Mouse (Mus musculus) midbrain, embryonic 11.5 days (tissue): ENCODE results near the gene Ppdpf. TPM values are rescaled to one million over a fixed set of nuclear protein-coding genes. Genes with fewer than 3 reads are reported as not detected.
A peak's percentile ranks its signal among the peaks of the same experiment; 100 is the strongest.
"Not testable (repeated sequence)": the region's sequence is repeated elsewhere in the genome, so short reads cannot be mapped to it uniquely, and the experiment has no call there.

Experiments used
- ATAC-seq: fragments of 200-750 bp; cut with Nextera tagmentation; 2 replicates; pipeline ENCODE4 v1.8.0; 2017; ENCODE audit warnings: moderate TSS enrichment, moderate library complexity; ENCODE audit not compliant: low FRiP score
- DNase-seq: peaks from one replicate; pipeline ENCODE4 v3.0.0; 2015; ENCODE audit warnings: low spot score; ENCODE audit errors: missing footprints
- H3K27ac ChIP-seq: fragments of 300-500 bp; sonication (generic); 2 replicates; pipeline ENCODE4 v1.5.1; 2014; ENCODE audit warnings: low read depth, low read length
- H3K27me3 ChIP-seq: fragments of 300-500 bp; sonication (generic); 2 replicates; pipeline ENCODE4 v1.6.1; 2014; ENCODE audit warnings: mild to moderate bottlenecking, low read length, moderate library complexity, mixed read lengths; ENCODE audit not compliant: control insufficient read depth, insufficient read depth
- H3K36me3 ChIP-seq: fragments of 300-500 bp; sonication (generic); 2 replicates; pipeline ENCODE4 v1.6.1; 2014; ENCODE audit warnings: mild to moderate bottlenecking, low read length, moderate library complexity, mixed read lengths; ENCODE audit not compliant: control insufficient read depth, insufficient read depth
- H3K4me1 ChIP-seq: fragments of 300-500 bp; sonication (generic); 2 replicates; pipeline ENCODE4 v1.6.1; 2014; ENCODE audit warnings: low read length; ENCODE audit not compliant: control insufficient read depth, insufficient read depth
- H3K4me2 ChIP-seq: fragments of 300-500 bp; sonication (generic); 2 replicates; pipeline ENCODE4 v1.6.1; 2014; ENCODE audit warnings: mild to moderate bottlenecking, moderate library complexity
- H3K4me3 ChIP-seq: fragments of 300-500 bp; sonication (generic); 2 replicates; pipeline ENCODE4 v1.5.1; 2014; ENCODE audit warnings: low read depth, low read length
- H3K9ac ChIP-seq: fragments of 300-500 bp; sonication (generic); 2 replicates; pipeline ENCODE4 v1.6.1; 2014; ENCODE audit warnings: low read length
- H3K9me3 ChIP-seq: fragments of 300-500 bp; sonication (generic); 2 replicates; pipeline ENCODE4 v1.6.1; 2016; ENCODE audit warnings: low read length; ENCODE audit not compliant: control insufficient read depth
- WGBS: fragments of 180-500 bp; shearing (Covaris S2); extraction: QIAGEN DNeasy Blood & Tissue Kit; methylation state at CpG from one replicate; pipeline ENCODE4 v1.1.7; 2014; 5-methylcytosine and 5-hydroxymethylcytosine counted together
- polyA plus RNA-seq: library from polyadenylated mRNA; unstranded; fragments of >200 nt; fragmentation: Nextera tagmentation; extraction: Ambion mirVana; gene quantifications from 2 replicates; pipeline ENCODE4 v1.2.1, GENCODE M21; 2014

The Ppdpf gene
- polyA plus RNA-seq, 1 experiment from 2014 or later = 426 TPM

DNA sequence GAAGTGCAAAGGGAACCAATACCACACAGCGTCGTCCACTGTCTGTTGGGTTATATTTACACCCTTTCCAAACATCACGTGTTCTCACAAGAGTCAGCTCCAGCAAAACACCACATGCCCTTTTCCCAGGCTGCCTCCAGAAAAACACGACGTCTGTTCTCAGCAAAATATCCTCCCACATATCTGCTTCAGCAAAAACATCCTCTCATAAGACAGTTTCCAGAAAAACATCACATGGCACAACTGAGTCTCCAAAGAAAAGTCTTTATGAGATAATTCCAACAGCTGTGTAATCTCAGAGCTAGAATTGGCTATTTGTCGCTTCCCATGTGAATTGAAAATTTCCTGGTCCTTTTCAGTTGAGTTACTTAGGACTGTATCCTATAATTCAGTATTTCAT is 6.1 kb upstream of the Ppdpf start:
- no peak for DNase-seq
- H3K9ac ChIP-seq = no peak overlapping the region
- ATAC-seq = no peak
- no peak overlapping the region for H3K4me3 ChIP-seq
- no peaks in the 10 kb centered on the region for H3K4me1 ChIP-seq
- 84% methylated on average over 6 of the region's 6 CpGs for WGBS
- H3K9me3 ChIP-seq = no peaks in the 10 kb centered on the region
- H3K27ac ChIP-seq = no peak overlapping the region
- H3K36me3 ChIP-seq = no peaks in the 10 kb centered on the region
- no peaks in the 10 kb centered on the region for H3K27me3 ChIP-seq
- no peak overlapping the region for H3K4me2 ChIP-seq

DNA sequence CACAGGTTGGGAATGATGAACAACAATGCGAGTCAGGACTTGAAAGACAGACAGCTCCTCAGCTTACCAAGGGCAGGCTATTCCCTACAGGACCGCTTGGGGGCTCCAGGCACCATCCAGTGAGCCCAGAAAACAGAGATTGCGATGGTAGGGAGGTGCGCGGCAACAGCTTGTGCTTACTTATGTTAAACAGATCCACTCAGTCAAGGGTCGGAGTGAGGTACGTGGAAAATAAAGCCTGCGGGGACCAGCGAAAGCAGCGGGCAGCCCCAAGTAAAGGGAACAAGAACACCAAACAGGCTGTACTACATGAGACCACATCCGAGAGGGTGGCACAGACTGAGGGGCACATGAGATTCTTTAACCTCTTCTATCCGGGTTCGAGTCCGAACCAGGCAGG is 412 bp upstream of the Ppdpf start:
- H3K9me3 ChIP-seq = no peaks in the 10 kb centered on the region
- H3K9ac ChIP-seq = peak overlapping the region; percentile 97
- DNase-seq (no peak), ATAC-seq (peak; percentile 87)
- H3K27ac ChIP-seq = peak overlapping the region; percentile 96
- H3K4me3 ChIP-seq = peak overlapping the region; percentile 66
- peaks cover 6% of the 10 kb centered on the region for H3K4me1 ChIP-seq
- H3K36me3 ChIP-seq = no peaks in the 10 kb centered on the region; the same call in 1 of the 2 replicates
- H3K4me2 ChIP-seq = peak overlapping the region; percentile 75
- WGBS = under 1% methylated on average over 14 of the region's 14 CpGs
- no peaks in the 10 kb centered on the region for H3K27me3 ChIP-seq

DNA sequence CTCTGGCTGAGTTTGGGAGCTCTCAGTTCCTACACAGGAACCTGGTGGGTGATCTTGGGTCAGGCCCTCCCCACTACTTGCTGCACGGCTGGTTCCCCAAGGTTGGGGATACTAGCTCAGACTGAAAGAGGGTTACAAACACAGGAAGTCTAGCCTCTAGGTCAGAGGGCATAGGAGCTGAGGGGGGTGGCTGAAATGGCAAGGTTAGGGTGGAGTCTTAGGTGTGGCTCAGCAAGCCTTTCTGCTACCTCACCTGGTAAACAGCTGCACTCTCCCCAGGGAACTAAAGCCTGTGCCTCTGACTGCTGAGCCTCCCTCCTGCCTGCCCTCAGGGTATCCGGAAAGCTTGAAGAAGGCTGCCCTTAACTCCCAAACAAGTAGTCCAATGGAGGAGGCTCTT is 1.6 kb downstream of the Ppdpf start:
- H3K4me1 ChIP-seq = peaks cover 6% of the 10 kb centered on the region
- peak overlapping the region; percentile 66 for H3K4me3 ChIP-seq
- H3K27ac ChIP-seq = no peak overlapping the region
- WGBS = 73% methylated on average over 2 of the region's 2 CpGs
- H3K9me3 ChIP-seq = no peaks in the 10 kb centered on the region
- ATAC-seq (no peak), DNase-seq (no peak)
- no peaks in the 10 kb centered on the region for H3K27me3 ChIP-seq
- H3K36me3 ChIP-seq = no peaks in the 10 kb centered on the region; the same call in 1 of the 2 replicates
- H3K9ac ChIP-seq = peak overlapping the region; percentile 48
- H3K4me2 ChIP-seq = peak overlapping the region; percentile 75

DNA sequence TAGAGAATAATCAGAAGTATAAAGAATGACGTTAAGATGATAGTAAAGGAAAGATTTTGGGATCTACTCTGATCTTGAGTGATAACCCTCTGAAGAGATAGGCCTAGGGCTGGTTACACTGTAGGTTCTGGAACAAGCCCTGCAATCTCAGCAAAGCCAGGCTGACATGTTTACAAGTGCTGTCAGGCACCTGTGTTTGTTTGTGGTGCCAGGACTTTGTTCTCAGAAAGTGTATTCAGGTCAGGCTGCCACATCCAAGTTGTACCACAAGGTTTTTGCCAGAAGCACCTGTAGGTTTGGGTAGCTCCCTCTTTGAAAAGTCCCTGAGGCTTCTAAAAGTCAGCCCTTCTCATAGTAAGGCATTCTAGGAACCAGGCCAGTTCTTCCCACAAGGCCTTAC is 2.3 kb downstream of the Ppdpf start:
- no peak overlapping the region for H3K27ac ChIP-seq
- H3K4me2 ChIP-seq = no peak overlapping the region
- WGBS = 98% methylated on average over 1 of the region's 1 CpGs
- H3K4me3 ChIP-seq = no peak overlapping the region
- H3K36me3 ChIP-seq = no peaks in the 10 kb centered on the region; the same call in 1 of the 2 replicates
- H3K4me1 ChIP-seq = peaks cover 6% of the 10 kb centered on the region
- DNase-seq (no peak), ATAC-seq (no peak)
- H3K9me3 ChIP-seq = no peaks in the 10 kb centered on the region
- H3K27me3 ChIP-seq = no peaks in the 10 kb centered on the region
- H3K9ac ChIP-seq = no peak overlapping the region

DNA sequence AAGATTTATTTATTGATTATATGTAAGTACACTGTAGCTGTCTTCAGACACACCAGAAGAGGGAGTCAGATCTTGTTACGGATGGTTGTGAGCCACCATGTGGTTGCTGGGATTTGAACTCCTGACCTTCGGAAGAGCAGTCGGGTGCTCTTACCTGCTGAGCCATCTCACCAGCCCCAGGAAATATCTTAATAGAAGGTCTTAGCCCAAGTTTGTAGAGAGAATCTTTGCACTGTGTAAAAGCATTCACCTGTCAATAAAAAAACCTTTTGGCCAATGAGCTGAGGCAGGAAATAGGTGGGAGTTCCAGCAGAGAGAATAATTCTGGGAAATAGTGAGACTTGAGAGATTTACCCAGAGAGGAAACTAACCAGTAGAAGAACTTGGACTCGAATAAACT is 4.3 kb downstream of the Ppdpf start:
- H3K27ac ChIP-seq, H3K4me2 ChIP-seq, H3K9me3 ChIP-seq, H3K36me3 ChIP-seq, DNase-seq, H3K9ac ChIP-seq, H3K27me3 ChIP-seq, ATAC-seq, H3K4me3 ChIP-seq, H3K4me1 ChIP-seq: not testable (repeated sequence)
- WGBS = 81% methylated on average over 4 of the region's 4 CpGs

DNA sequence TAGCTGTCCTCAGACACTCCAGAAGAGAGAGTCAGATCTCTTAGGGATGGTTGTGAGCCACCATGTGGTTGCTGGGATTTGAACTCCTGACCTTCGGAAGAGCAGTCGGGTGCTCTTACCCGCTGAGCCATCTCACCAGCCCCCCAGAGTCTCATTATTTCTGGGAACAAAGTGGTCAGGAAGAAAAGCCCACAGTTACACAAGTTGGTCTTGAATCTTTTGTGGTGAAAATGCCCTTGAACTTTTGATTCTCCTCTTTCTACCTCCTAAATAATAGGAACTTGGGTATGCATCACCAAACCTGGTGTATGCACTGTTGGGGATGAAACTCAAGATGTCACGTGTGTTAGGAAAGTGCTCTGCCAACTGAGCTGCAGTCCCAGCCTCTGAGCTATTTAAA is 4.9 kb downstream of the Ppdpf start:
- Histone ChIP-seq H3K4me3 (no peak overlapping the region), H3K9me3 (no peaks in the 10 kb centered on the region), H3K9ac (no peak overlapping the region), H3K27ac (no peak overlapping the region), H3K4me2 (no peak overlapping the region), H3K27me3 (no peaks in the 10 kb centered on the region), H3K36me3 (no peaks in the 10 kb centered on the region; the same call in 1 of the 2 replicates), H3K4me1 (peaks cover 6% of the 10 kb centered on the region)
- 69% methylated on average over 4 of the region's 4 CpGs for WGBS
- DNase-seq (no peak), ATAC-seq (no peak)

DNA sequence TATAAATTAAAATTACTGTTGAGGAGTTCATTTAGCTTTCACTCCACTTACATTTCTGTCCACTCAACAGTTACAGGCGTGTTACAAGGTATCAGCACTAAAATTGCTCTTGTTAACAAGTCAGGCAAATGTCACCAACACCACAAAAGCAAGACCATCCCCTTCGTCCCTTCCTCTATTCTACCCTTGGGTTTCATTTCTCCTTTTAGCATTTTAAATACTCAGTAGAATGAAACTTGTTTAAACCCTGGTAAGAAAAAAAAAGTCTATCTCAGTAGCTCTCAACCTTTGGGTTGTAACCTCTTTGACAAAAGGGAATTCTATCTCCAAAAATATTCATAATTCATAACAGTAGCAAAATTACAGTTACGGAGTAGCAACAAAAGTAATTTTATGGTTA is 6.0 kb downstream of the Ppdpf start:
- no peak overlapping the region for H3K27ac ChIP-seq
- H3K36me3 ChIP-seq = no peaks in the 10 kb centered on the region; the same call in 1 of the 2 replicates
- no peak overlapping the region for H3K4me3 ChIP-seq
- ATAC-seq (no peak), DNase-seq (no peak)
- no peak overlapping the region for H3K9ac ChIP-seq
- no peaks in the 10 kb centered on the region for H3K27me3 ChIP-seq
- 80% methylated on average over 3 of the region's 3 CpGs for WGBS
- no peak overlapping the region for H3K4me2 ChIP-seq
- H3K9me3 ChIP-seq = no peaks in the 10 kb centered on the region
- peaks cover 6% of the 10 kb centered on the region for H3K4me1 ChIP-seq

DNA sequence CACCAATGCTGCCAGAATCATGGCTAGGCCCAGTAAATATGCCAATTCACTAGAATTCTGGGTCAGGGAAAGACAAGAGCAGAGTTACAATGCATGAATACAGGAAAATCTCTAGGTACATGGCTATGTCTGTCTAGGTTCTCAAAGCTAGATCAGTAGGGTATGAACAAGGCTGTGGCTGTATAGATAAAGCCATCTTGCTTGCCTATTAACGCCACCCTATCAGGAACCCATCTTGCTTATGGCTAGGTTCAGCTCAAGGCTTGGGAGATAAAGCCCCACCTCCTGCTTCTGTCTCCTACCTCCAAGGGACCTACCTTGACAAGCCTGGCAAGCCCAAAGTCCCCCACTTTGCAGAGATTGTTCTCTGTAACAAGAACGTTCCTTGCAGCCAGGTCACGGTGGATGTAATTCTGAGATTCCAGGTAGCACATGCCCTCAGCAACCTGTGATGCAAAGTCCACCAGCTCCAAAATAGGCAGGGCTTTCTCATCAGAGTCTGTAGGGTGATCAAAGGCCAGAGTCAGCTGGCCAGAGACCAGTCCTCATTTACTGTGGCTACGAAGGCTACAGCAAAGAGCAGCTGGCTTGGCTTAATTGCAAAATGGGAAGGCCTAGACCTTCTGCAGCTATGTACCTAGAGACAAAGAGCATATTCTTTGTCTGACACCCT is 9.7 kb downstream of the Ppdpf start:
- no peak overlapping the region for H3K4me3 ChIP-seq
- H3K4me2 ChIP-seq = no peak overlapping the region
- 93% methylated on average over 4 of the region's 4 CpGs for WGBS
- no peaks in the 10 kb centered on the region for H3K4me1 ChIP-seq
- no peak for ATAC-seq
- H3K9ac ChIP-seq = no peak overlapping the region
- H3K27ac ChIP-seq = no peak overlapping the region
- DNase-seq = no peak
- no peaks in the 10 kb centered on the region for H3K27me3 ChIP-seq
- H3K9me3 ChIP-seq = no peaks in the 10 kb centered on the region
- H3K36me3 ChIP-seq = no peaks in the 10 kb centered on the region

DNA sequence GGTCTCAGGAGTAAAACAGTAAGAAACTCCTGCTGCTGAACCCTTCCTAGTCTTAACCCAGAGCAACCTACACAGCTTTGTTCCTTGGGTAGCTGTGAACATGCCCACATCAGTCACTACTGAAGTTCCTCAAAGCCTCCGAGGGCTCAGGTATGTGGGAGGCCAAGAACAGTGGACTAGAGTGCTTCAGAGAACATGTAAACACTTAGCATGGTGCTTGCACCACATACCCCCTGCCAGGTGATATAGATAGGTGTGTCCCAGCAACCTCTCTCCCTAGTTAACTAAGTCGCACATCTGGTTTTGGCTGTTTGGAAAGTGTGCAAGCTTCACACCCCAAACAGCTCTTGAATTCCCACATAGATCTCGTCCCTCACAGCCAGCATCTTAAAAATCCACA is 14.6 kb downstream of the Ppdpf start:
- WGBS = 75% methylated on average over 3 of the region's 3 CpGs
- Histone ChIP-seq H3K27me3 (no peaks in the 10 kb centered on the region), H3K4me3 (no peak overlapping the region), H3K4me1 (no peaks in the 10 kb centered on the region), H3K9me3 (no peaks in the 10 kb centered on the region), H3K4me2 (no peak overlapping the region), H3K9ac (no peak overlapping the region), H3K36me3 (no peaks in the 10 kb centered on the region), H3K27ac (no peak overlapping the region)
- no peak for DNase-seq
- no peak for ATAC-seq
